Mouse (Mus musculus): ENCODE measurements around the gene Ubxn4. TPM values are rescaled to one million over a fixed set of nuclear protein-coding genes. Genes with fewer than 3 reads are reported as not detected.

The Ubxn4 gene
- polyA plus RNA-seq, 1 experiment from 2014 or later, result 72.6 TPM

DNA sequence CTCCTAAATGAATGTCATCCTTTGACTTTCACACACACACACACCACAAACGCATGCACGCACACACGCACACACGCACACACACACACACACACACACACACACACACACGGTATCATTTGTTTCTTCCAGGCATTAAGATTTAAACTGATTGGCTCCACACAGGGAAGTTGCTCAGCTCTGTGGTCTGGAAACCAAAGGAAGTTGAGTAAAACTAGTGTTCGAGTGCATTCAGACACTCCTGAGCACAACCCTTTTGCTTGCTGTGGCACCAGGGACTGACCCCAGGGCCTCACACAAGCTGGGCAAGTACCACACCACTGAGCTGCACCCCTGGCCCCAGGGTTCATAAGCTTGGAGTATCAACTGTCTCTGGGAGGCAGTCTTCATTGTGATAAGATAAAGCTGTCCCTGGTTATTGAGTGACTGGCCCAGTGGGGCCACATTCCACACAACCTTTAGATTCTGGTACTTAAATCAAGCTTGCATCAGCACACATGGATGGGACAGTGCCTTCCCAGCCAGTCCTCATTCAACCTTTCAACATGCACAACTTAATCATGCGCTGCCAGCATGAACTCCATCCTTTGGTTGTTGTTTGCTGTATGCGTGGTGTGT, 79.4 kb downstream of the Ubxn4 start:
- no peak for DNase-seq (ENCODE audit: low spot score)
- H3K4me1 ChIP-seq (replicated peaks; ENCODE audit: control insufficient read depth, insufficient read depth, low read length), result no peaks in the 10 kb centered on the region
- no peak overlapping the region for H3K27ac ChIP-seq (ENCODE audit: low read depth, low read length)
- H3K4me3 ChIP-seq (ENCODE audit: low read depth, low read length), result no peak overlapping the region
- no peaks in the 10 kb centered on the region for H3K36me3 ChIP-seq (ENCODE audit: control insufficient read depth, insufficient read depth, low read length)
- 85% methylated on average over 8 of the region's 8 CpGs for WGBS
- no peak overlapping the region for H3K4me2 ChIP-seq (ENCODE audit: low read depth, low read length, severe bottlenecking)
- H3K27me3 ChIP-seq (ENCODE audit: control insufficient read depth, insufficient read depth, low read length), result no peaks in the 10 kb centered on the region
- H3K9me3 ChIP-seq (ENCODE audit: control insufficient read depth, low read length), result no peaks in the 10 kb centered on the region
- no peak for ATAC-seq (replicated peaks; ENCODE audit: low FRiP score)
- H3K9ac ChIP-seq (ENCODE audit: low read length), result no peak overlapping the region

DNA sequence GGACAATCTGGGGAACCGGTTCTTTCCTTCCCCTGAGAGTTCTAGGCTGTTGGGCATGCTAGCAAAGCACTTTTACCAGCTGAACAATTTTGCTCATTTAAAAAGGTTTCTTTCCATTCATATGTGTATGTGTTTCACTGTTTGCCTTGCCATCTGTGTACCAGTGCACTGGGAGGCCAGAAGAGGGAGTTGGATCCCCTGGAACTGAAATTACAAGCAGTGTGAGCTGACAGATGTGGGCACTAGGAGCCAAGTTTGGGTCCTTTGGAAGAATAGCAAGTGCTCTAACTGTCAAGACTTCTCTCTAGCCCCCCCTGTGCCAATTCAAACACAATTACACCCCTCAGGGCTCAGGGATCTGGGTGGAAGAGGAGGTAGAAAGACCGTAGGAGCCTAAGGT, 81.0 kb downstream of the Ubxn4 start:
- Histone ChIP-seq H3K4me3 (ENCODE audit: low read depth, low read length) (no peak overlapping the region), H3K4me1 (replicated peaks; ENCODE audit: control insufficient read depth, insufficient read depth, low read length) (no peaks in the 10 kb centered on the region), H3K27ac (ENCODE audit: low read depth, low read length) (no peak overlapping the region), H3K27me3 (ENCODE audit: control insufficient read depth, insufficient read depth, low read length) (no peaks in the 10 kb centered on the region), H3K9ac (ENCODE audit: low read length) (no peak overlapping the region), H3K36me3 (ENCODE audit: control insufficient read depth, insufficient read depth, low read length) (no peaks in the 10 kb centered on the region), H3K4me2 (ENCODE audit: low read depth, low read length, severe bottlenecking) (no peak overlapping the region), H3K9me3 (ENCODE audit: control insufficient read depth, low read length) (no peaks in the 10 kb centered on the region)
- no peak for DNase-seq (ENCODE audit: low spot score)
- ATAC-seq (replicated peaks; ENCODE audit: low FRiP score), result no peak
- WGBS, result 89% methylated on average over 2 of the region's 2 CpGs

DNA sequence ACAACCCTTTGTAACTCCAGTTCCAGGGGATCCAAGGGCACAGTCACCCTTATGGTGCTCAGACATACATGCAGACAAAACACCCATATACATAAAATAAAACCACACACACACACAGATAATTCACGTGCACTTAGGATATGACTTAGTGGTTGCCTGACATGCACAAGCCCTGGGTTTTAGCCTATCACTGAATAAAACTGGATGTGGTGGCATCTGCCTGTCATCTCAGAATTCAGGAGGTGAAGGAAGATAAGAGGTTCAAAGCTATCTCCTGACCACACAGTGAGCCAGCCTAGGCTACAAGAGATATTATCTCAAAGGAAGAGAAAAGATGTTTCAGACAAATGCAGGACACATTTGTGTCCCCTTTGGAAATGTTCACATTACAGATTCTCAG, 83.4 kb downstream of the Ubxn4 start:
- Histone ChIP-seq H3K4me3 (ENCODE audit: low read depth, low read length) (no peak overlapping the region), H3K27me3 (ENCODE audit: control insufficient read depth, insufficient read depth, low read length) (no peaks in the 10 kb centered on the region), H3K9ac (ENCODE audit: low read length) (no peak overlapping the region), H3K27ac (ENCODE audit: low read depth, low read length) (no peak overlapping the region), H3K9me3 (ENCODE audit: control insufficient read depth, low read length) (no peaks in the 10 kb centered on the region), H3K4me1 (replicated peaks; ENCODE audit: control insufficient read depth, insufficient read depth, low read length) (no peaks in the 10 kb centered on the region), H3K4me2 (ENCODE audit: low read depth, low read length, severe bottlenecking) (no peak overlapping the region), H3K36me3 (ENCODE audit: control insufficient read depth, insufficient read depth, low read length) (peaks cover 3% of the 10 kb centered on the region; the same call in 1 of the 2 replicates)
- no peak for ATAC-seq (replicated peaks; ENCODE audit: low FRiP score)
- no peak for DNase-seq (ENCODE audit: low spot score)
- 90% methylated on average over 1 of the region's 1 CpGs for whole genome bisulfite sequencing

DNA sequence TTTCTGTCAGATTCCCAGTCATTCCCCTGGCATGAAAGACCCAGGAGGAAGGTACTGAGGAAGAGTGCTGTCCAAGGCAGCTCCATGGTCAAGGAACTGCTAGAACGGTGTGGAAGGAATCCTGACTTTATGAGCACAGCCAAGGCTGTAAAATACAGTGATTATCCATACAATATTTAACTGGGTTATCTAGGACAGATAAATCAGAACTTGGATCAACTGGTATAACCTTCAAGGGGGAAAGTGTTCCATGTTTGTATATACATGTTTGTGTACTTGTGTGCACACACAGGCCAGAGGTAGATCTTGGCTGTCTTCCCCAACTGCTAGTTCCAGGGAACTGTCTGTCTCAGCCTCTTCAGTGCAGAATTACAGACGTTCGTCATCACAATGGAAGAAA, 84.5 kb downstream of the Ubxn4 start, which contains the start of gene Lct:
Lct (minus strand) TSS at position 101 of the 400 bp plus-strand sequence.
- WGBS, result 84% methylated on average over 3 of the region's 3 CpGs
- Histone ChIP-seq H3K27ac (ENCODE audit: low read depth, low read length) (no peak within 1 kb of the TSS), H3K9ac (ENCODE audit: low read length) (no peak within 1 kb of the TSS), H3K4me2 (ENCODE audit: low read depth, low read length, severe bottlenecking) (no peak within 1 kb of the TSS), H3K36me3 (ENCODE audit: control insufficient read depth, insufficient read depth, low read length) (peaks cover 3% of the 10 kb centered on the region; the same call in 1 of the 2 replicates), H3K27me3 (ENCODE audit: control insufficient read depth, insufficient read depth, low read length) (no peaks in the 10 kb centered on the region), H3K4me1 (replicated peaks; ENCODE audit: control insufficient read depth, insufficient read depth, low read length) (no peaks in the 10 kb centered on the region), H3K4me3 (ENCODE audit: low read depth, low read length) (no peak within 1 kb of the TSS), H3K9me3 (ENCODE audit: control insufficient read depth, low read length) (no peaks in the 10 kb centered on the region)
- ATAC-seq (replicated peaks; ENCODE audit: low FRiP score) (no peak), DNase-seq (ENCODE audit: low spot score) (no peak)

MicroRNA genes within 50 kb of the gene (microRNA counts, 519-probe panel; counts per million panel counts)
- 4,086 counts per million, percentile 31 among the panel's probes with 10 or more counts for microRNA mmu-miR-128

Small RNAs within 50 kb of the gene (microRNA-seq; reads per million reads assigned to microRNA genes)
- 215 reads per million, percentile 45 among the genes with 10 or more reads in this experiment for gene Mir128-1 (ENCODE audit: insufficient number of aligned reads)

Other genes with a start within 250 kb of the Ubxn4 start
- 17.7 and 18.7 TPM in 2 replicates for gene Zranb3, start 140.9 kb upstream of the Ubxn4 start, polyA plus RNA-seq (2014; fragmentation: Nextera tagmentation; extraction: Ambion mirVana)
- gene R3hdm1, start 140.7 kb upstream of the Ubxn4 start, polyA plus RNA-seq (2014; fragmentation: Nextera tagmentation; extraction: Ambion mirVana), result 102 and 110 TPM in 2 replicates
- 0.16 and 0.21 TPM in 2 replicates for gene Lct, start 84.4 kb downstream of the Ubxn4 start, polyA plus RNA-seq (2014; fragmentation: Nextera tagmentation; extraction: Ambion mirVana)
- 343 and 344 TPM in 2 replicates for gene Mcm6, start 115.7 kb downstream of the Ubxn4 start, polyA plus RNA-seq (2014; fragmentation: Nextera tagmentation; extraction: Ambion mirVana)
- 116 and 130 TPM in 2 replicates for gene Dars, start 173.4 kb downstream of the Ubxn4 start, polyA plus RNA-seq (2014; fragmentation: Nextera tagmentation; extraction: Ambion mirVana)

All from forebrain, embryonic 11.5 days (tissue).